Mouse (Mus musculus) hindbrain, embryonic 11.5 days (tissue): Measurements from ENCODE around the gene Fam171a2. TPM values are rescaled to one million over a fixed set of nuclear protein-coding genes. Genes with fewer than 3 reads are reported as not detected.

Experiments used
- ATAC-seq: fragments of 200-750 bp; cut with Nextera tagmentation; 2 replicates; pipeline ENCODE4 v1.8.0; 2017; ENCODE audit warnings: mild to moderate bottlenecking, moderate TSS enrichment, moderate library complexity; ENCODE audit not compliant: low FRiP score
- DNase-seq: peaks from one replicate; pipeline ENCODE4 v3.0.0-alpha.2; 2015; ENCODE audit warnings: low spot score
- H3K27ac ChIP-seq: fragments of 300-500 bp; sonication (generic); 2 replicates; pipeline ENCODE4 v1.5.1; 2014; ENCODE audit warnings: mild to moderate bottlenecking, low read depth, low read length
- H3K27me3 ChIP-seq: fragments of 300-500 bp; sonication (generic); 2 replicates; pipeline ENCODE4 v1.6.1; 2014; ENCODE audit warnings: mild to moderate bottlenecking, low read length, moderate library complexity, mixed read lengths; ENCODE audit not compliant: control insufficient read depth, insufficient read depth
- H3K36me3 ChIP-seq: fragments of 300-500 bp; sonication (generic); 2 replicates; pipeline ENCODE4 v1.6.1; 2014; ENCODE audit warnings: mild to moderate bottlenecking, low read length, moderate library complexity, mixed read lengths; ENCODE audit not compliant: control insufficient read depth, insufficient read depth
- H3K4me1 ChIP-seq: fragments of 300-500 bp; sonication (generic); replicated peaks from 2 replicates; pipeline ENCODE4 v1.6.1; 2014; ENCODE audit warnings: low read length, mixed read lengths; ENCODE audit not compliant: control insufficient read depth, insufficient read depth
- H3K4me2 ChIP-seq: fragments of 300-500 bp; sonication (generic); replicated peaks from 2 replicates; pipeline ENCODE4 v1.6.1; 2014; ENCODE audit warnings: mild to moderate bottlenecking, low read depth, low read length
- H3K4me3 ChIP-seq: fragments of 300-500 bp; sonication (generic); 2 replicates; pipeline ENCODE4 v1.5.1; 2014; ENCODE audit warnings: low read depth, low read length
- H3K9ac ChIP-seq: fragments of 300-500 bp; sonication (generic); 2 replicates; pipeline ENCODE4 v1.6.1; 2014; ENCODE audit warnings: low read depth, low read length
- H3K9me3 ChIP-seq: fragments of 300-500 bp; sonication (generic); 2 replicates; pipeline ENCODE4 v1.6.1; 2016; ENCODE audit warnings: low read length; ENCODE audit not compliant: control insufficient read depth
- WGBS: fragments of 180-500 bp; shearing (Covaris S2); extraction: QIAGEN DNeasy Blood & Tissue Kit; methylation state at CpG from one replicate; pipeline ENCODE4 v1.1.7; 2014; 5-methylcytosine and 5-hydroxymethylcytosine counted together
- polyA plus RNA-seq: library from polyadenylated mRNA; unstranded; fragments of >200 nt; fragmentation: Nextera tagmentation; extraction: Ambion mirVana; gene quantifications from 2 replicates; pipeline ENCODE4 v1.2.1, GENCODE M21; 2014

Fam171a2 gene
- polyA plus RNA-seq, 1 experiment from 2014 or later = 11.7 TPM

DNA sequence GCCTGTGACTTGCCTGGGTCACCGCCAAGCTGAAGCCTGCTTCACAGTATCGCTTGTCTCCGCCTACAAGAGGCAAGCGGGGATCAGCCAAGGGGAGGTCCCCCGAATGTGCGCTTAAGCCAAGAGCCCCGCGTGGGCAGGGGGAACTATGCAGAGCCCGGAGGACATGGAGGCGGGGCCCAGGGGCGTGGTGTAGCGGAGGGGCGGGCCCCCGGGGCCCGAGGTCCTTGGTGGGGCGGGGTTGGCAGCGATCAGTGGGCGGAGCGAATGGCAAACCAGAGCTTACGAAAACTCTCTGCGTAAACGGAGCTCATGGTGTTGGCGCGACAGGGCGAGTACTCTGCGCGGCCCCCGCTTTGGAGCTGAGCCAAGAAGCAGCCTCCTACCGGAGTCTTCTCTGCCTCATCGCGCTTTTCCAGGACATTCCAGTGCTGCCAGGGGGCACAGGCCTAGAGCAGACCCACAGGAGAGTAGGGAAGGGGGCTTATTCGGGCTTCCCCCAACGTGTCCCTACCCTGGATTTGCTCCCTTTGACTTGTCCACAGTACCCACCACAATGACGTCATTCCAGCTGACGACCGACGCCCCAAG lies 19.7 kb upstream of the Fam171a2 start:
- peak; percentile 90 for DNase-seq
- no peaks in the 10 kb centered on the region for H3K36me3 ChIP-seq
- no peaks in the 10 kb centered on the region for H3K9me3 ChIP-seq
- peak overlapping the region; percentile 40; the same call in 1 of the 2 replicates for H3K9ac ChIP-seq
- H3K4me1 ChIP-seq = peaks cover 4% of the 10 kb centered on the region
- WGBS = under 1% methylated on average over 37 of the region's 37 CpGs
- peak; percentile 82 for ATAC-seq
- 0 out of 2 replicates have a peak, but pooled peaks cover 5% of the 10 kb centered on the region for H3K27me3 ChIP-seq
- H3K4me2 ChIP-seq = peak overlapping the region; percentile 73
- H3K4me3 ChIP-seq = peak overlapping the region; percentile 31
- H3K27ac ChIP-seq = no peak overlapping the region

DNA sequence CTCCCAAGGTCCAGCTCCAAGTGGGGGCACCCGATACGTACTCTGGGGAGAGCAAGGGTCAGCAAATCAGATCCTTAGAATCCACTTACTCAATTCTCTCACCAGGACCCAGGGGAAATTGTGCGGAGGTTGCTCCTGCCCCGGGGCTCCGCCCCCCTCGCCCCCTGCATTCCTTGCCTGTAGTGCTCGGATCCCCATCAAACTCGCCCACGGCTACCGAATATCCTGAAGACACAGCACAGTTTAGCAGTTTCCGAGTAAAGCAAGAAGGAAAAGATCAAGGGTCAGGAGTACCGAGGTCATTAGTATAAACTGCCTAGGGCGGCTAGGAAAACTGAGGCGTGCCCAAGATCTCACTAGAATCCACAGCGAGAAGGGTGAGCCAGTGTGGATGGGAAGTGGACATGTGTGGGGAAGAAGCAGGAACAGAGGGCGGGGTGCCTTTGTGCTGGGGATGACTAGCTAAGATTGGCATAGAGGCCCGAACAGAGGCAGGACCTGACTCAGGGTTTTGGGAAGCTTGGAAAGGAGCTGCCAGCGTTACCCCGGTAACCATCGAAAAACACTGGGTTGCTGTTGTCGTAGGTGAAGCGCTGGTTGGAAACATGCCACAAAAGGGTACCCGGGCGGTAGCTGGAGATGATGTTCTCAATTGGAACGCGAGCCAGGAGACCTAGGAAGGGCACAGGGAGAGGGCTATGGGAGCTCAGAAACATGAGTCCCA lies 18.4 kb upstream of the Fam171a2 start:
- 8% methylated on average over 26 of the region's 26 CpGs for WGBS
- peak; percentile 14; the same call in 1 of the 2 replicates for ATAC-seq
- H3K4me3 ChIP-seq = no peak overlapping the region
- no peak overlapping the region for H3K27ac ChIP-seq
- no peak overlapping the region for H3K9ac ChIP-seq
- H3K4me1 ChIP-seq = peaks cover 4% of the 10 kb centered on the region
- H3K4me2 ChIP-seq = 0 out of 2 replicates have a peak overlapping the region, but pooled peaks have one; percentile 1
- 0 out of 2 replicates have a peak, but pooled peaks cover 5% of the 10 kb centered on the region for H3K27me3 ChIP-seq
- no peaks in the 10 kb centered on the region for H3K9me3 ChIP-seq
- DNase-seq = peak; percentile 54
- no peaks in the 10 kb centered on the region for H3K36me3 ChIP-seq

DNA sequence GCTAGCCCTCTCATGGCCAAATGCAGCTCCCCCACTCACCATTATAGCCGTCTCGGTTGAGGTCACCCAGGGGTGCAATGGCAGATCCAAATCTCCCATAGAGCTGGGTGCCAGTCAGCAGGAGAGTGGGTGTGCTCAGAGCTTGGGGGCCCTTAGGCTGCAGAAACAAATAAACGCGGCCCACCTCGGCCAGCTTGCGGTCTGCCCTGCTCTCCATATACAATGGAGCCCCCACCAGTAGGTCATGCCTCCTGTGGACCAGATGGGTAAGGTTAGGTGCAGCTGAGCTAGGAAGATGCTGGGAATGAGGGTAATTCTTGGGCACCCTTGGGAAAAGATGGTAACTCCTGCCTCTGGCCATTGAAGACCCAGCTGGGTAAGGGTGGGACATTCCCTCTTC lies 17.4 kb upstream of the Fam171a2 start:
- H3K36me3 ChIP-seq = no peaks in the 10 kb centered on the region
- no peak overlapping the region for H3K27ac ChIP-seq
- DNase-seq = no peak
- WGBS = 94% methylated on average over 6 of the region's 6 CpGs
- H3K4me3 ChIP-seq = no peak overlapping the region
- no peak overlapping the region for H3K4me2 ChIP-seq
- H3K27me3 ChIP-seq = 0 out of 2 replicates have a peak, but pooled peaks cover 5% of the 10 kb centered on the region
- no peak for ATAC-seq
- H3K9me3 ChIP-seq = no peaks in the 10 kb centered on the region
- H3K4me1 ChIP-seq = peaks cover 4% of the 10 kb centered on the region
- no peak overlapping the region for H3K9ac ChIP-seq

DNA sequence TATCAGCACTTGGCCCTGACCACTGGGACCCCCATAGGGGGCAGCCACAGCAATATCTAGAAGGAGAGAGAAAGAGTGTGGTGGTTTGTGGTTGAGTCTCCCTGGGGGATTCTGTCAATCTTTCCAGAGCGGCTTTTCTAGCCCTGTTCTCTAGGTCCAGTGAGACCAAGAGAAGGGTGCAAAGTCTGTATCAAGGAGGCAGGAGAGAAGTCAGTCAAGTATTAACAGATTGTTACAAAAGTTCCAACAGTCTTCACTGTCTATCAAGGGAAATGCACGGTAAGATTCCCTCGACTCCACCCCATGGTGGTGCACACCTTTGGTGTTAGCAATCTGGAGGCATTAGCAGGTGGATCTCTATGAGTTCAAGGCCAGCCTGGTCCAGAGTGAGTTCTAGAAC lies 14.3 kb upstream of the Fam171a2 start:
- Histone ChIP-seq H3K36me3 (no peaks in the 10 kb centered on the region), H3K27me3 (peaks cover 10% of the 10 kb centered on the region; the same call in 1 of the 2 replicates), H3K4me2 (no peak overlapping the region), H3K9ac (no peak overlapping the region), H3K4me3 (no peak overlapping the region), H3K4me1 (no peaks in the 10 kb centered on the region; the same call in none of the 2 replicates), H3K27ac (no peak overlapping the region), H3K9me3 (no peaks in the 10 kb centered on the region)
- WGBS = 90% methylated on average over 3 of the region's 3 CpGs
- ATAC-seq (no peak), DNase-seq (no peak)

DNA sequence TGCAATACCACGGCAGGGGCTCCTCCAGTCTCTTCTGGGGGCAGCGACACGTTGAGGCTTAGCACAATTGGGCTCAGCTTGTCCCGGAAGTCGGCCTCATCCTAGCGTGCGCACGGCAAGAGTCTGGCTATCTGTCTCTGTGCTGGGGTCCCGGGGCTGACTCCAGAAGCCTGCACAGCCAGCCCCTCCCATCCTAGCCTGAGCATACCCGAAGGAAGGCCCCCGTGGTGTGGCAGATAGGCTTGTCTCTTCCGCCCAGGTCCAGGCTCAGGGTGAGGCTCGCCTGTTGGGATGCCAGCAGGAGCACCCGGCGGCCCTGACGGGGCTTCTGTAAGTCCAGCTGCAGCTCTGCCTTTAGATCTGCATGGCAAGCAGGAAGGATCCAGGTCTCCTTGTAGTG lies 13.1 kb upstream of the Fam171a2 start:
- no peak overlapping the region for H3K9ac ChIP-seq
- DNase-seq (no peak), ATAC-seq (no peak)
- H3K27ac ChIP-seq = no peak overlapping the region
- no peak overlapping the region for H3K4me3 ChIP-seq
- no peaks in the 10 kb centered on the region; the same call in none of the 2 replicates for H3K4me1 ChIP-seq
- H3K9me3 ChIP-seq = no peaks in the 10 kb centered on the region
- H3K36me3 ChIP-seq = no peaks in the 10 kb centered on the region
- peaks cover 7% of the 10 kb centered on the region; the same call in 1 of the 2 replicates for H3K27me3 ChIP-seq
- H3K4me2 ChIP-seq = no peak overlapping the region
- whole genome bisulfite sequencing = 62% methylated on average over 16 of the region's 16 CpGs

GRCm38 (mm10) chr11:102455740-102456396 lies 8.4 kb upstream of the Fam171a2 start:
- H3K27me3 ChIP-seq = peaks cover 8% of the 10 kb centered on the region
- no peaks in the 10 kb centered on the region for H3K9me3 ChIP-seq
- peak overlapping the region; percentile 46 for H3K4me3 ChIP-seq
- peak; percentile 91 for DNase-seq
- H3K9ac ChIP-seq = peak overlapping the region; percentile 24; the same call in 1 of the 2 replicates
- no peaks in the 10 kb centered on the region; the same call in 1 of the 2 replicates for H3K4me1 ChIP-seq
- WGBS = under 1% methylated on average over 36 of the region's 40 CpGs
- H3K36me3 ChIP-seq = no peaks in the 10 kb centered on the region
- no peak overlapping the region for H3K27ac ChIP-seq
- peak overlapping the region; percentile 89 for H3K4me2 ChIP-seq
- peak; percentile 91 for ATAC-seq

- H3K27me3 ChIP-seq = peaks cover 11% of the 10 kb centered on the region
- no peak overlapping the region for H3K9ac ChIP-seq
- WGBS = 17% methylated on average over 10 of the region's 10 CpGs
- no peak overlapping the region for H3K4me3 ChIP-seq
- H3K36me3 ChIP-seq = no peaks in the 10 kb centered on the region
- H3K4me1 ChIP-seq = no peaks in the 10 kb centered on the region; the same call in 1 of the 2 replicates
- no peak for DNase-seq
- no peak for ATAC-seq
- H3K9me3 ChIP-seq = no peaks in the 10 kb centered on the region
- no peak overlapping the region for H3K4me2 ChIP-seq
- H3K27ac ChIP-seq = no peak overlapping the region
These were observed 5.6 kb upstream of the Fam171a2 start for GRCm38 (mm10) chr11:102453131-102453530.

DNA sequence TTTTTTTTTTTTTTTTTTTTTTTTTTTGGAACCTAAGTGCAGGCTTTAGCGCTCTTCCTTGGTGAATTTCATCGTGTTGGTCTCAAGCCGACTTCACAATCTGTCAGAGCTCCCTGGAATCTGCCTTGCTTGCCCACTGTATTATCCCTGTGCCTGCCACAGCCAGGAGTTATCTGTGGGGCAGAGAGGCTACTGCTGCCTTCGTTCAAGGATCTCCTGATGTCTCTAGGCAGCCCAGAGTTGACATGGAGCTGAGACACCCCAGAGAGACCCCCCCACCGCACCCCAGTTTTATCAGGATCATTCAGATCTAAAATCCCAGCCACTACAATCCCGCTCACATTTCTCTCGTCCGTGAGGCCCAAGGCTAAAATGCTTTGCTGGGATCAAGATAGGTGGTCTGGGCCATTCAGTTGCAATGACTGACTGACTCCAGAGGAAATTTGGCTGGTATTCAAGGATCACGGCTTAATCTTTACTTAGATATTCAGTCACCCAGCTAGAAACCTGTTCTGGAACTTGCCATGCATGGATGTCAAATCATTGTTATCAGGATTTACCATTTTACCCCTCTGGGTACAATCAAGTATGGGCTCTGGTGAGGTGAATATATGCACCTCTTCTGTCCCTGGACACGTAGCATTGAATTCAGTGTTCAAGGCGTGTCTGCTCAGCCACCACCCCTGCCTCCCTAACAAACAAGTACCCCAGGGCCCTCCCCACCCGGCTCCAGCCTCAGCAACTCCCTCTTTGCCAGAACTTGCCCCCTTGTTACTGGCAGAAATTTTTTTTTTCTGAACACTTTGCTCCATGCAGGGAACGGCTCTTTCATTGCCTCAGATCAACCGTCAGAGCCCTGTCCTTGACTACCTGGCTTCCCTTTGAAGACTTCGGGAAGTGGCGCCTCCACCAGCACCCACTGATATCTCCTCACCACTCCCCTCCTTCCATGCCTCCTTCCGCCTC lies 1.8 kb upstream of the Fam171a2 start:
- H3K9me3 ChIP-seq = no peaks in the 10 kb centered on the region
- H3K9ac ChIP-seq = no peak overlapping the region
- DNase-seq (no peak), ATAC-seq (no peak)
- H3K4me2 ChIP-seq = no peak overlapping the region
- no peak overlapping the region for H3K27ac ChIP-seq
- no peak overlapping the region for H3K4me3 ChIP-seq
- 55% methylated on average over 17 of the region's 17 CpGs for WGBS
- H3K4me1 ChIP-seq = peaks cover 15% of the 10 kb centered on the region
- H3K27me3 ChIP-seq = peaks cover 5% of the 10 kb centered on the region; the same call in 1 of the 2 replicates
- H3K36me3 ChIP-seq = no peaks in the 10 kb centered on the region
